Mouse (Mus musculus) megakaryocyte-erythroid progenitor cell, adult 5-6 weeks (primary cell): ENCODE data around the gene Trim71. TPM values are rescaled to one million over a fixed set of nuclear protein-coding genes. Genes with fewer than 3 reads are reported as not detected.
A peak's percentile ranks its signal among the peaks of the same experiment; 100 is the strongest.

Experiments
- ATAC-seq: replicated peaks from 2 replicates; pipeline ENCODE4 v1.8.0; 2016; ENCODE audit warnings: mild to moderate bottlenecking, inconsistent platforms; ENCODE audit not compliant: severe bottlenecking, poor library complexity, low FRiP score, low TSS enrichment
- total RNA-seq, 2 experiments: library from RNA; stranded (forward) in 1 of 2; stranded (reverse) in 1 of 2; fragments of 200-1000, 215-1000 nt in 1 of 2; fragments of >200 nt in 1 of 2; fragmentation: Nextera tagmentation in 1 of 2; gene quantifications; 2 replicates each; pipeline ENCODE4 v1.2.3; 2014 to 2017

Gene Trim71
- total RNA-seq, 2 experiments from 2014 or later, result not detected

- no peak for ATAC-seq
Observed at GRCm38 (mm10) chr9:114560771-114561670, 3.1 kb downstream of the Trim71 start.

- no peak for ATAC-seq
Observed at GRCm38 (mm10) chr9:114560141-114560540, 4.0 kb downstream of the Trim71 start.

GRCm38 (mm10) chr9:114557086-114557485 is 7.1 kb downstream of the Trim71 start:
- ATAC-seq, result no peak

- ATAC-seq, result no peak; the same call in 1 of the 2 replicates
Observed at GRCm38 (mm10) chr9:114556276-114556855, 7.8 kb downstream of the Trim71 start.

GRCm38 (mm10) chr9:114554355-114554979 is 9.7 kb downstream of the Trim71 start:
- ATAC-seq, result no peak

GRCm38 (mm10) chr9:114553828-114554227 is 10.3 kb downstream of the Trim71 start:
- ATAC-seq, result no peak

- no peak for ATAC-seq
Observed at GRCm38 (mm10) chr9:114550033-114550432, 14.1 kb downstream of the Trim71 start.

GRCm38 (mm10) chr9:114549117-114549516 is 15.1 kb downstream of the Trim71 start:
- no peak for ATAC-seq

- ATAC-seq, result no peak
Observed at GRCm38 (mm10) chr9:114548496-114548895, 15.7 kb downstream of the Trim71 start.

- no peak for ATAC-seq
Observed at GRCm38 (mm10) chr9:114547643-114548077, 16.5 kb downstream of the Trim71 start.

- ATAC-seq, result no peak
Observed at GRCm38 (mm10) chr9:114546765-114547164, 17.4 kb downstream of the Trim71 start.

- ATAC-seq, result no peak
Observed at GRCm38 (mm10) chr9:114544754-114545393, 19.3 kb downstream of the Trim71 start.

- no peak for ATAC-seq
Observed at GRCm38 (mm10) chr9:114543882-114544753, 20.1 kb downstream of the Trim71 start.

- 0 out of 2 replicates have a peak, but pooled peaks have one; percentile 36 for ATAC-seq
Observed at GRCm38 (mm10) chr9:114541279-114541741, 22.9 kb downstream of the Trim71 start.

- no peak for ATAC-seq
Observed at GRCm38 (mm10) chr9:114538996-114539563, 25.1 kb downstream of the Trim71 start.

- ATAC-seq, result no peak
Observed at GRCm38 (mm10) chr9:114536628-114537027, 27.5 kb downstream of the Trim71 start.

- ATAC-seq, result no peak
Observed at GRCm38 (mm10) chr9:114534747-114535517, 29.2 kb downstream of the Trim71 start.

- no peak for ATAC-seq
Observed at GRCm38 (mm10) chr9:114533848-114534247, 30.3 kb downstream of the Trim71 start.
